Mouse (Mus musculus) limb, embryonic 12.5 days (tissue): ENCODE data around the gene Trim46. TPM values are rescaled to one million over a fixed set of nuclear protein-coding genes. Genes with fewer than 3 reads are reported as not detected.

Experiments used
- ATAC-seq: fragments of 200-750 bp; cut with Nextera tagmentation; 2 replicates; pipeline ENCODE4 v1.8.0; 2017; ENCODE audit warnings: low read depth, moderate TSS enrichment; ENCODE audit not compliant: insufficient number of reproducible peaks, insufficient read depth, low FRiP score, low TSS enrichment
- H3K27ac ChIP-seq: fragments of 300-500 bp; sonication (generic); 2 replicates; pipeline ENCODE4 v1.5.1; 2016; ENCODE audit warnings: mild to moderate bottlenecking, moderate library complexity
- H3K27me3 ChIP-seq: fragments of 300-500 bp; sonication (generic); 2 replicates; pipeline ENCODE4 v1.6.1; 2016; ENCODE audit warnings: mild to moderate bottlenecking, moderate library complexity
- H3K36me3 ChIP-seq: fragments of 300-500 bp; sonication (generic); 2 replicates; pipeline ENCODE4 v1.6.1; 2016; ENCODE audit warnings: mild to moderate bottlenecking, moderate library complexity
- H3K4me1 ChIP-seq: fragments of 300-500 bp; sonication (generic); replicated peaks from 2 replicates; pipeline ENCODE4 v1.6.1; 2016
- H3K4me2 ChIP-seq: fragments of 300-500 bp; sonication (generic); 2 replicates; pipeline ENCODE4 v1.6.1; 2016; ENCODE audit warnings: mild to moderate bottlenecking, moderate library complexity
- H3K4me3 ChIP-seq: fragments of 300-500 bp; sonication (generic); replicated peaks from 2 replicates; pipeline ENCODE4 v1.5.1; 2016; ENCODE audit warnings: mild to moderate bottlenecking
- H3K9ac ChIP-seq: fragments of 300-500 bp; sonication (generic); replicated peaks from 2 replicates; pipeline ENCODE4 v1.6.1; 2016; ENCODE audit warnings: mild to moderate bottlenecking, moderate library complexity
- H3K9me3 ChIP-seq: fragments of 300-500 bp; sonication (generic); 2 replicates; pipeline ENCODE4 v1.6.1; 2016; ENCODE audit warnings: mild to moderate bottlenecking, moderate library complexity
- WGBS: fragments of 180-500 bp; shearing (Covaris S2); methylation state at CpG from one replicate; pipeline ENCODE4 v1.1.7; 2016; 5-methylcytosine and 5-hydroxymethylcytosine counted together
- polyA plus RNA-seq: library from polyadenylated mRNA; unstranded; fragments of >200 nt; fragmentation: Nextera tagmentation; extraction: Ambion mirVana; gene quantifications from 2 replicates; pipeline ENCODE4 v1.2.1, GENCODE M21; 2016

The Trim46 gene
- polyA plus RNA-seq, 1 experiment from 2014 or later: 6.1 TPM

- Histone ChIP-seq H3K9me3 (no peaks in the 10 kb centered on the region), H3K4me3 (no peak overlapping the region), H3K27me3 (peaks cover 24% of the 10 kb centered on the region), H3K4me1 (peaks cover 27% of the 10 kb centered on the region), H3K27ac (no peak overlapping the region), H3K9ac (no peak overlapping the region), H3K36me3 (peaks cover 30% of the 10 kb centered on the region), H3K4me2 (no peak overlapping the region)
- 67% methylated on average over 16 of the region's 16 CpGs for WGBS
- ATAC-seq: no peak
These were observed 14.3 kb downstream of the Trim46 start for GRCm38 (mm10) chr3:89231772-89232275.

GRCm38 (mm10) chr3:89231345-89231744 lies 14.8 kb downstream of the Trim46 start:
- H3K4me2 ChIP-seq: no peak overlapping the region
- H3K9me3 ChIP-seq: no peaks in the 10 kb centered on the region
- peaks cover 24% of the 10 kb centered on the region for H3K27me3 ChIP-seq
- no peak overlapping the region for H3K4me3 ChIP-seq
- WGBS: 62% methylated on average over 7 of the region's 7 CpGs
- no peak overlapping the region for H3K9ac ChIP-seq
- peaks cover 32% of the 10 kb centered on the region for H3K4me1 ChIP-seq
- ATAC-seq: no peak
- H3K27ac ChIP-seq: no peak overlapping the region
- H3K36me3 ChIP-seq: peaks cover 26% of the 10 kb centered on the region

DNA sequence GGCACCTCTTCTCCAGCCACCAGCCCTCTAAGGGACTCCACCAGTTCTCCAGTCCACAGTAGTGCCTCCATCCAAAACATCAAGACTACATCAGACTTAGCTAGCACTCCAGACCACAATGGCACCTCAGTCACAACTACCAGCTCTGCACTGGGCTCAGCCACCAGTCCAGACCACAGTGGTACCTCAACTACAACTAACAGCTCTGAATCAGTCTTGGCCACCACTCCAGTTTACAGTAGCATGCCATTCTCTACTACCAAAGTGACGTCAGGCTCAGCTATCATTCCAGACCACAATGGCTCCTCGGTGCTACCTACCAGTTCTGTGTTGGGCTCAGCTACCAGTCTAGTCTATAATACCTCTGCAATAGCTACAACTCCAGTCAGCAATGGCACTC lies 15.5 kb downstream of the Trim46 start:
- no peak overlapping the region for H3K9ac ChIP-seq
- no peak overlapping the region for H3K4me3 ChIP-seq
- H3K4me1 ChIP-seq: peaks cover 40% of the 10 kb centered on the region
- no peak for ATAC-seq
- no peak overlapping the region for H3K27ac ChIP-seq
- WGBS: 87% methylated on average over 2 of the region's 2 CpGs
- H3K27me3 ChIP-seq: peaks cover 26% of the 10 kb centered on the region
- H3K36me3 ChIP-seq: peaks cover 21% of the 10 kb centered on the region
- no peak overlapping the region for H3K4me2 ChIP-seq
- no peaks in the 10 kb centered on the region for H3K9me3 ChIP-seq

- no peak overlapping the region for H3K4me2 ChIP-seq
- H3K9me3 ChIP-seq: no peaks in the 10 kb centered on the region
- H3K4me1 ChIP-seq: peaks cover 45% of the 10 kb centered on the region
- H3K4me3 ChIP-seq: no peak overlapping the region
- H3K27me3 ChIP-seq: peaks cover 26% of the 10 kb centered on the region
- H3K27ac ChIP-seq: no peak overlapping the region
- ATAC-seq: no peak
- peaks cover 19% of the 10 kb centered on the region for H3K36me3 ChIP-seq
- 68% methylated on average over 4 of the region's 4 CpGs for WGBS
- no peak overlapping the region for H3K9ac ChIP-seq
These were observed 16.8 kb downstream of the Trim46 start for GRCm38 (mm10) chr3:89229276-89229675.

GRCm38 (mm10) chr3:89228836-89229235 lies 17.3 kb downstream of the Trim46 start, which contains the start of gene Muc1:
Muc1 (plus strand) TSS chr3:89229057.
- peak within 1 kb of the TSS; percentile 86 for H3K27ac ChIP-seq
- WGBS: 23% methylated on average over 10 of the region's 10 CpGs
- peaks cover 26% of the 10 kb centered on the region for H3K27me3 ChIP-seq
- peak within 1 kb of the TSS; percentile 67; the same call in 1 of the 2 replicates for H3K9ac ChIP-seq
- ATAC-seq: no peak
- no peaks in the 10 kb centered on the region for H3K9me3 ChIP-seq
- H3K36me3 ChIP-seq: peaks cover 19% of the 10 kb centered on the region
- peak within 1 kb of the TSS; percentile 51 for H3K4me3 ChIP-seq
- H3K4me2 ChIP-seq: peak within 1 kb of the TSS; percentile 96
- peaks cover 45% of the 10 kb centered on the region for H3K4me1 ChIP-seq

GRCm38 (mm10) chr3:89228180-89228549 lies 17.9 kb downstream of the Trim46 start:
- Histone ChIP-seq H3K27ac (peak overlapping the region; percentile 86; the same call in 1 of the 2 replicates), H3K4me1 (peaks cover 44% of the 10 kb centered on the region), H3K4me3 (peak overlapping the region; percentile 51), H3K36me3 (peaks cover 21% of the 10 kb centered on the region), H3K9ac (0 out of 2 replicates have a peak overlapping the region, but pooled peaks have one; percentile 27), H3K27me3 (peaks cover 26% of the 10 kb centered on the region), H3K9me3 (no peaks in the 10 kb centered on the region), H3K4me2 (peak overlapping the region; percentile 96)
- WGBS: under 1% methylated on average over 20 of the region's 20 CpGs
- peak; percentile 43; the same call in 1 of the 2 replicates for ATAC-seq

DNA sequence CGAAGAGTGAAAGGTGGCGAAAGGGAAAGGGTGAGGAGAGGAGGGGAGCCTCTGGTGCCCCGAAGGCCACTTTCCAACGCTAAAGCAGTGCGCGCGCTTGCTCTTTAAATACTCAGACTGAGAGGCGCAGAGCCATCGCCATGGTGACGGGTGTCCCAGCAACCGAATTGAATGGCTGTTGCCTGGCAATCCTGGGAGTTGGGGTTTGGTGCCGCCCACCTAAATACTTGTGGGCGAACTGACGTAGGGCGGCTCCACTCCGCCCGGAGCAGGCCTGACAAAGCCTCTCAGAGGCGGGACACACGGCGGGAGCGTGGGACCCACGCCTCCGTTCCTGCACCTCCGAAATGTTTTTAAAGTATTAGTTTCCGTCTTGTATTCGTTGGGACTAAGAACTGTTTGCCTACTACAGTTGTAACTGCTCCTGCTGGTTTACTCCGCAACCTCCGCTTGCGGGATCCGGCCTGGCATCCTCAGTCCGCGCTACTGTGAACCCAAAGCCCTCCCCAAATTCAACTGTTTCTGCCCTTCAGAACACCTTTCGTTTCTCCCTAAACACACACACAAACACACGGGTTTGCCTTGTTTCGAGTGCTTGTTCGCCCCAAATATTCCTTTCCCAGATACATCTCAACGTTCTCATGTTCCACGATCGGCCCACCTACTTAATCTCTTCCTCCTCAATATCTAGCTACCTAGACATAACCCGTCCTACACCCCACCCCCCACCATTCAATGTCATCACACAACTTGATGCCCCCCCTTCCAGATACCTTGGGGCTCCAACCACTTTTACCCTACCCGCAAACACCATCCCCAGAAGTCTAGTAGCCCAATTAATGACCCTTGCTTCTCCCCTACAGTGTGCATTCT lies 18.6 kb downstream of the Trim46 start:
- peak overlapping the region; percentile 96 for H3K4me2 ChIP-seq
- H3K4me3 ChIP-seq: peak overlapping the region; percentile 51
- peak; percentile 85 for ATAC-seq
- H3K36me3 ChIP-seq: peaks cover 27% of the 10 kb centered on the region
- no peaks in the 10 kb centered on the region for H3K9me3 ChIP-seq
- peak overlapping the region; percentile 86 for H3K27ac ChIP-seq
- H3K4me1 ChIP-seq: peaks cover 38% of the 10 kb centered on the region
- peaks cover 26% of the 10 kb centered on the region for H3K27me3 ChIP-seq
- H3K9ac ChIP-seq: peak overlapping the region; percentile 67
- 3% methylated on average over 41 of the region's 41 CpGs for WGBS

- Histone ChIP-seq H3K4me1 (peaks cover 35% of the 10 kb centered on the region), H3K9ac (peak within 1 kb of the TSS; percentile 67), H3K4me2 (peak within 1 kb of the TSS; percentile 96), H3K9me3 (no peaks in the 10 kb centered on the region), H3K27ac (peak within 1 kb of the TSS; percentile 86), H3K27me3 (peaks cover 26% of the 10 kb centered on the region), H3K4me3 (peak within 1 kb of the TSS; percentile 51), H3K36me3 (peaks cover 32% of the 10 kb centered on the region)
- under 1% methylated on average over 21 of the region's 21 CpGs for WGBS
- peak; percentile 22 for ATAC-seq
These were observed 19.2 kb downstream of the Trim46 start, which contains the start of gene Mtx1 for GRCm38 (mm10) chr3:89226900-89227299. Mtx1 (minus strand) TSS chr3:89227088.

GRCm38 (mm10) chr3:89226361-89226760 lies 19.7 kb downstream of the Trim46 start:
- 22% methylated on average over 11 of the region's 11 CpGs for WGBS
- H3K27me3 ChIP-seq: peaks cover 26% of the 10 kb centered on the region

DNA sequence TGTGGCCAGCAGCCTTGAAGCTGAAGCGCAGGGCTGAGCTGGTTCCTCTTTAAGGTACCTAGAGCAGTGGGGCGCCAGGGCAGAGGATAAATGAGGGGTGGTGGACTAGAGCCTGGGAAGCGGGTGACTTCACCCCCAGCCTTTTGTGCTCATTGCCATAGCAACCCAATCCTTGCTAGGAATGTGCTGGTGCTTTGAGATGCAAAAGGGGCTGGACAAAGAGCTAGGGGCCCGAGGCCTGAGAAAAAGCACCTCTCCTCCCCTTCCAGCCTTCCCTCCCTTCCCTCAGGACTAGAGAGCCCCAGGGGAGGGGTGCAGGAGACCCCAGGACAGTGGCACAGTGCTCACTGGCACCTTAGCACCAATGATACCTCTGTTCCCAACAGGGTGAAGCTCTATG lies 20.2 kb downstream of the Trim46 start:
- 34% methylated on average over 4 of the region's 4 CpGs for WGBS
- no peak for ATAC-seq
- Histone ChIP-seq H3K9me3 (no peaks in the 10 kb centered on the region), H3K4me2 (peak overlapping the region; percentile 96), H3K4me1 (peaks cover 35% of the 10 kb centered on the region), H3K9ac (peak overlapping the region; percentile 67; the same call in 1 of the 2 replicates), H3K27ac (peak overlapping the region; percentile 45; the same call in 1 of the 2 replicates), H3K36me3 (peaks cover 42% of the 10 kb centered on the region), H3K27me3 (peaks cover 26% of the 10 kb centered on the region), H3K4me3 (peak overlapping the region; percentile 51)

More at GRCm38 (mm10) chr3:89226361-89226760, 19.7 kb downstream of the Trim46 start:
- H3K4me2 ChIP-seq: peak overlapping the region; percentile 96
- H3K9ac ChIP-seq: peak overlapping the region; percentile 67
- no peak for ATAC-seq
- H3K4me3 ChIP-seq: peak overlapping the region; percentile 51
- peaks cover 35% of the 10 kb centered on the region for H3K4me1 ChIP-seq
- no peaks in the 10 kb centered on the region for H3K9me3 ChIP-seq
- H3K36me3 ChIP-seq: peaks cover 38% of the 10 kb centered on the region
- H3K27ac ChIP-seq: peak overlapping the region; percentile 45; the same call in 1 of the 2 replicates

DNA sequence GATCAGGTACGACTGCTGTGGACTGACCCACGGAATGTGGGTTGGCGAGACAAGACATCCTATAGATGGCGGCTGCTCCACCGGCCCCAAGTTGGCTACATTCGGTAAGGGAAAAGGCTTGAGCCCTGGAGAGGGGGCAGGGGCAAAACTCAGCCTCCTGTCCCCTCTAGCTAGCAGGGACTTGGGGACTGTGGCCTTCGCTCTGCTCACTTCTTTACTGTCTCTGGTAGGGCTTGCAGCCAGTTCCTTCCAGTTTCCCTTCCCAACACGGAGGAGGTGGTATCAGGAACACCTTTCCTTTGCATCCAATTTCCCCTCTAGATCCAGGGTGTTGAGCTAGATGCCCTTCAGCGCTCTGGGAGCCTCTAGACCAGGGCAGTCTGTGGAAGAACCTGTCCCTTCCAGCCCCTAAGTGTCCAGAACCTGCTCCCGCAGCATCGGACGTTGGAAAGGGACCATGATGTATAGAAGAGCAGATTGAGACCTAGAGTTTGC lies 20.7 kb downstream of the Trim46 start:
- Histone ChIP-seq H3K4me3 (no peak overlapping the region), H3K27ac (peak overlapping the region; percentile 45; the same call in 1 of the 2 replicates), H3K9me3 (no peaks in the 10 kb centered on the region), H3K4me1 (peaks cover 35% of the 10 kb centered on the region), H3K4me2 (peak overlapping the region; percentile 96), H3K9ac (no peak overlapping the region), H3K27me3 (peaks cover 20% of the 10 kb centered on the region), H3K36me3 (peaks cover 45% of the 10 kb centered on the region)
- no peak for ATAC-seq
- WGBS: 57% methylated on average over 12 of the region's 12 CpGs
